Mouse (Mus musculus): ENCODE results near the gene Aamdc. TPM values are rescaled to one million over a fixed set of nuclear protein-coding genes. Genes with fewer than 3 reads are reported as not detected.

Gene Aamdc
- total RNA-seq, 2 experiments from 2014 or later, result 131 to 137 TPM

- no peak for DNase-seq
These were observed 64.5 kb downstream of the Aamdc start for GRCm38 (mm10) chr7:97514786-97515185.

DNA sequence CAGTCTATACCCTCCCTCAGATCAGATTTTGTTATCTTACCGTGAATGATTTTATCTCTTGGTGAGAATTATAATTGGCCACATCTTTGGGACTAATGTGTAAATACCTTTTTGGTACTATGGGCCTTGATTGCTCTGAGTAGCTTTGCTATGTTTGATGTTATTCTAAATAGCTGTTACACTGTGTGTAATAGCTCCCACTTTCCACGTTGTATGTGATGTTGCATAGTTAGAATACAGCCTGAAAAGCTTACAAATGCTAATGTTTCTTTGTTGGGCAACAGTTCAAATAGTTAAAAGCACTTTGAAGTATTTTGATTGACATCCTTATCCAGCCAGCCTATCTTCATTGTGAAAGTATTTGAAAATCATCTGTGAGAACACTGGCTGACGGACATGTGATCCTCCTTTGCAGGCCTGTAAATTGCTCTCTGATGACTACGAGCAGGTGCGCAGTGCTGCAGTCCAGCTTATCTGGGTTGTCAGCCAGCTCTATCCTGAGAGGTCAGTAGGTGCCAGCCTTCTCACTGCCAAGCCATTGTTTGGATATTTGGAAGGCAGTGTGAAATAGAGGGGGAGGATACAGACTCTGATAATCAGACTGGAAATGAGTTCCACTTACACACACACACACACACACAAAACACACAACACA lies 78.6 kb downstream of the Aamdc start:
- peak; percentile 12 for DNase-seq

Other genes starting within 250 kb of the Aamdc start
- 1 to 10 TPM; 1.3 to 2.0 TPM for gene Usp35, start 247.5 kb downstream of the Aamdc start, total RNA-seq (2021)
- gene Kctd21, start 247.2 kb downstream of the Aamdc start, total RNA-seq (2021), result 1 to 10 TPM; 1.3 to 2.3 TPM
- gene Alg8, start 207.9 kb downstream of the Aamdc start, total RNA-seq (2021), result 1 to 10 TPM; 5.3 to 7.2 TPM
- gene Ndufc2, start 179.5 kb downstream of the Aamdc start, total RNA-seq (2021), result 100 to 1,000 TPM; 280 to 319 TPM
- 10 to 100 TPM; 32.6 to 44.3 TPM for gene Thrsp, start 161.8 kb downstream of the Aamdc start, total RNA-seq (2021)
- gene Kctd14, start 128.2 kb downstream of the Aamdc start, total RNA-seq (2021), result 1 to 10 TPM in 1 of 2 experiments, under 1 TPM in 1; 0.54 to 1.3 TPM
- gene Ints4, start 98.5 kb downstream of the Aamdc start, total RNA-seq (2021), result 10 to 100 TPM; 27.2 to 27.3 TPM
- 10 to 100 TPM; 15.5 to 20.5 TPM for gene Rsf1, start 392 bp upstream of the Aamdc start, total RNA-seq (2021)
- 10 to 100 TPM; 43.3 to 46.5 TPM for gene Clns1a, start 117.1 kb upstream of the Aamdc start, total RNA-seq (2021)
- gene Aqp11, start 158.8 kb upstream of the Aamdc start, total RNA-seq (2021), result 1 to 10 TPM; 2.0 to 2.7 TPM
- gene Pak1, start 209.0 kb upstream of the Aamdc start, total RNA-seq (2021), result 100 to 1,000 TPM; 160 to 188 TPM